ENCODE assay signal across 19 mouse cellular contexts in the genomic region with DNA sequence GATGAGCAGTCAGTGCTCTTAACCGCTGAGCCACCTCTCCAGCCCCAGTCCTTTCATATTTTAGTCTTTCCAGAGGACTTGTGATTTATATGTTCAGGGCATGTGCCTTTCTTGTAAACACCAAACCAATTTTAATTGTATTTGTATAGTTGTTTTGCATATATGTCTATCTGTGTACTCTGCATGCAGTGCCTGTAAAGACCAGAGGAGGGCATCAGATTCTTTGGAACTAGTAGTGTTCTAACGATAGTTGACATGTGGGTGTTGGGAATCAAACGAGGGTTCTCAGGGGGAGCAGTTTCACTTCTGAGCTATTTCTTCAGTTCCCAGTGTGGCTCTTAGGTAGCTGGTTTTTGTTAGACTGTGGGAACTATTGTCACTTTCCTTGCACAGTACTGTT. TPM values are rescaled to one million over a fixed set of nuclear protein-coding genes. Genes with fewer than 3 reads are reported as not detected.
DNase-seq lines count a peak whose midpoint lies in the region; ATAC-seq and TF ChIP-seq lines count a peak whose summit lies in the region.
"Had no signal": no experiment of that assay in that cellular context is flagged by ENCODE, and none has a peak within 500 bp of the region (broad histone marks: within the 10 kb centered on the region; RNA-seq: fewer than 3 reads in every experiment).

No protein-coding gene starts in this region.

- no peak for TF ChIP-seq POLR2A in CH12.LX (IDR thresholded peaks at IDR 0.05; ENCODE audit: low read depth, low read length)

- no peaks in the 10 kb centered on the region for H3K27me3 ChIP-seq in intestine, postnatal 0 days (replicated peaks; ENCODE audit: control insufficient read depth, insufficient read depth, low read length)
- H3K27me3 ChIP-seq in intestine, embryonic 15.5 days (replicated peaks), result no peaks in the 10 kb centered on the region
- no peaks in the 10 kb centered on the region for H3K27me3 ChIP-seq in CH12.LX (replicated peaks)
- H3K27me3 ChIP-seq: megakaryocyte, embryonic 14.5 days; neural tube, embryonic 12.5 days had no signal

- no peak for TF ChIP-seq RAD21 in CH12.LX (IDR thresholded peaks at IDR 0.05; ENCODE audit: low read depth, low read length)

- DNase-seq in 416B (ENCODE audit: low read depth) (peak; percentile 36), CH12.LX (ENCODE audit: extremely low read depth) (no peak)
- DNase-seq in kidney, adult 18-20 months, result no peak
- no peak for DNase-seq in right cerebral cortex, postnatal 36 days (ENCODE audit: low spot score in 2 of 2)
- DNase-seq: adrenal gland, adult 2 months; cerebellum, postnatal 25 days; kidney, adult 8-10 months; kidney, postnatal 25 days; liver; lung, adult 2 months; right cerebral cortex, postnatal 14 days; thymus, postnatal 36 days had no signal

- no peaks in the 10 kb centered on the region for H3K4me1 ChIP-seq in intestine, postnatal 0 days (replicated peaks; ENCODE audit: control insufficient read depth, insufficient read depth, low read length)
- H3K4me1 ChIP-seq in intestine, embryonic 15.5 days (replicated peaks), result no peaks in the 10 kb centered on the region
- no peaks in the 10 kb centered on the region for H3K4me1 ChIP-seq in CH12.LX (ENCODE audit: control insufficient read depth in 1 of 2, insufficient read depth in 2 of 2)
- H3K4me1 ChIP-seq: neural tube, embryonic 12.5 days had no signal

- in situ Hi-C loops in CH12.LX (cut with MboI; ENCODE audit: low pct_ligation_motif_present, low pct_unique_long_range_greater_than_20kb, low sequenced_read_pairs), result no loop called here

- no peaks in the 10 kb centered on the region for H3K9me3 ChIP-seq in intestine, postnatal 0 days (ENCODE audit: control insufficient read depth)
- no peaks in the 10 kb centered on the region for H3K9me3 ChIP-seq in intestine, embryonic 15.5 days
- no peaks in the 10 kb centered on the region for H3K9me3 ChIP-seq in CH12.LX (replicated peaks; ENCODE audit: low read length)
- H3K9me3 ChIP-seq: megakaryocyte, embryonic 14.5 days; neural tube, embryonic 12.5 days had no signal

- no peak for ATAC-seq in intestine, postnatal 0 days
- no peak for ATAC-seq in intestine, embryonic 15.5 days
- 0 out of 2 replicates have a peak, but pooled peaks have one; percentile 36 for ATAC-seq in common myeloid progenitor, adult 5-6 weeks (replicated peaks; ENCODE audit: low read depth, poor library complexity, severe bottlenecking)
- ATAC-seq: forebrain, embryonic 14.5 days; hindbrain, embryonic 16.5 days had no signal

- H3K79me2 ChIP-seq in CH12.LX (replicated peaks; ENCODE audit: control insufficient read depth, extremely low read depth, insufficient read depth, poor library complexity, severe bottlenecking), result peaks cover 60% of the 10 kb centered on the region

- TF ChIP-seq EP300 in CH12.LX (IDR thresholded peaks at IDR 0.05; ENCODE audit: low read length), result no peak

- peak; percentile 42 for TF ChIP-seq CTCF in intestine, postnatal 0 days (IDR thresholded peaks at IDR 0.05; ENCODE audit: low read depth)
- TF ChIP-seq CTCF in CH12.LX (conservative IDR thresholded peaks at IDR 0.05 in 1 of 2, IDR thresholded peaks at IDR 0.05 in 1 of 2; ENCODE audit: low read depth in 2 of 2, low read length in 2 of 2), result peak; percentile 23 to 33; a peak in 2 of 4 replicates

- peaks cover 62% of the 10 kb centered on the region for H3K36me3 ChIP-seq in intestine, postnatal 0 days (ENCODE audit: control insufficient read depth, insufficient read depth)
- peaks cover 28% of the 10 kb centered on the region for H3K36me3 ChIP-seq in intestine, embryonic 15.5 days
- H3K36me3 ChIP-seq in CH12.LX (replicated peaks in 1 of 2; ENCODE audit: control insufficient read depth in 1 of 2, insufficient read depth in 1 of 2, low read length in 1 of 2), result peaks cover 70 to 93% of the 10 kb centered on the region in 2 experiments

- dilution Hi-C loops in CH12.LX (cut with MboI; ENCODE audit: extremely low pct_ligation_motif_present, extremely low pct_unique_long_range_greater_than_20kb, low sequenced_read_pairs), result no loop called here

- H3K4me2 ChIP-seq in intestine, postnatal 0 days (replicated peaks; ENCODE audit: low read depth), result no peak overlapping the region
- no peak overlapping the region for H3K4me2 ChIP-seq in intestine, embryonic 15.5 days (replicated peaks)
- no peak overlapping the region for H3K4me2 ChIP-seq in CH12.LX (ENCODE audit: insufficient read depth, low read depth, poor library complexity, severe bottlenecking)
- H3K4me2 ChIP-seq: neural tube, embryonic 12.5 days had no signal

- H3K4me3 ChIP-seq in intestine, postnatal 0 days (ENCODE audit: low read depth, low read length), result no peak overlapping the region
- no peak overlapping the region for H3K4me3 ChIP-seq in intestine, embryonic 15.5 days (replicated peaks)
- no peak overlapping the region for H3K4me3 ChIP-seq in CH12.LX (replicated peaks in 1 of 3; ENCODE audit: low read depth in 2 of 3, low read length in 2 of 3, poor library complexity in 1 of 3)
- H3K4me3 ChIP-seq: megakaryocyte, embryonic 14.5 days; neural tube, embryonic 12.5 days had no signal

- no peak overlapping the region for H3K9ac ChIP-seq in intestine, postnatal 0 days (ENCODE audit: low read depth, low read length)
- no peak overlapping the region for H3K9ac ChIP-seq in intestine, embryonic 15.5 days
- H3K9ac ChIP-seq in CH12.LX (ENCODE audit: insufficient read depth, low read depth), result no peak overlapping the region
- H3K9ac ChIP-seq: neural tube, embryonic 12.5 days had no signal

- no peak overlapping the region for H3K27ac ChIP-seq in intestine, postnatal 0 days (ENCODE audit: low read depth, low read length)
- no peak overlapping the region for H3K27ac ChIP-seq in intestine, embryonic 15.5 days
- H3K27ac ChIP-seq in CH12.LX (ENCODE audit: insufficient read depth, low read depth), result no peak overlapping the region
- H3K27ac ChIP-seq: neural tube, embryonic 12.5 days had no signal

- WGBS in intestine, postnatal 0 days, result 86% methylated on average over 3 of the region's 3 CpGs
- WGBS in intestine, embryonic 15.5 days, result 92% methylated on average over 3 of the region's 3 CpGs

TF ChIP-seq in CH12.LX, 34 proteins besides CTCF, POLR2A, EP300 and RAD21:
- no peak for TF ChIP-seq KAT2A (IDR thresholded peaks at IDR 0.05; ENCODE audit: insufficient replicate concordance, low read length)
- no peak for TF ChIP-seq CHD1 (IDR thresholded peaks at IDR 0.05; ENCODE audit: low read depth, low read length)
- no peak for TF ChIP-seq ETS1 (conservative IDR thresholded peaks at IDR 0.05; ENCODE audit: low read depth, low read length)
- TF ChIP-seq POLR2AphosphoS2 (IDR thresholded peaks at IDR 0.05; ENCODE audit: low read depth, low read length), result no peak; the same call in 1 of the 2 replicates
- TF ChIP-seq CHD2 (IDR thresholded peaks at IDR 0.05; ENCODE audit: low read length), result no peak
- no peak for TF ChIP-seq E2F4 (IDR thresholded peaks at IDR 0.05; ENCODE audit: insufficient replicate concordance, low read depth, low read length)
- TF ChIP-seq USF1 (IDR thresholded peaks at IDR 0.05; ENCODE audit: low read depth, low read length), result no peak
- no peak for TF ChIP-seq IRF4 (IDR thresholded peaks at IDR 0.05; ENCODE audit: low read depth, low read length)
- no peak for TF ChIP-seq TCF12 (IDR thresholded peaks at IDR 0.05; ENCODE audit: low read depth, low read length)
- TF ChIP-seq MXI1 (IDR thresholded peaks at IDR 0.05; ENCODE audit: low read depth, low read length), result no peak
- no peak for TF ChIP-seq USF2 (conservative IDR thresholded peaks at IDR 0.05; ENCODE audit: low read depth, low read length)
- no peak for TF ChIP-seq HCFC1 (IDR thresholded peaks at IDR 0.05; ENCODE audit: low read depth, low read length)
- TF ChIP-seq ZMIZ1 (IDR thresholded peaks at IDR 0.05; ENCODE audit: low read depth, low read length), result no peak

RNA-seq across cellular contexts. Expression of gene Wdr43, which starts 26.5 kb away (rescaled TPM):
- polyA plus RNA-seq in intestine, postnatal 0 days (2015; fragmentation: Nextera tagmentation; extraction: Ambion mirVana), result 22.8 and 26.5 TPM in 2 replicates
- polyA plus RNA-seq in intestine, embryonic 15.5 days (2015; fragmentation: Nextera tagmentation; extraction: Ambion mirVana), result 72.5 and 76.9 TPM in 2 replicates
- 157 and 189 TPM in 2 replicates for total RNA-seq in CH12.LX (2012; rRNA removed)
- total RNA-seq in CH12.LX (2014; rRNA removed), result 252 and 309 TPM in 2 replicates
- 355 and 422 TPM in 2 replicates for polyA plus RNA-seq in CH12.LX (2012; ENCODE audit: insufficient read length, low read depth)
- 344 and 391 TPM in 2 replicates for total RNA-seq in common myeloid progenitor, adult 5-6 weeks (2017)

RNA-seq across cellular contexts. Expression of gene Togaram2, which starts 30.9 kb away (rescaled TPM):
- polyA plus RNA-seq in intestine, postnatal 0 days (2015; fragmentation: Nextera tagmentation; extraction: Ambion mirVana), result 0.07 and 0.16 TPM in 2 replicates
- 0.44 and 0.68 TPM in 2 replicates for polyA plus RNA-seq in intestine, embryonic 15.5 days (2015; fragmentation: Nextera tagmentation; extraction: Ambion mirVana)
- total RNA-seq in CH12.LX (2012; rRNA removed), result 0.71 and 0.76 TPM in 2 replicates
- total RNA-seq in CH12.LX (2014; rRNA removed), result 2.6 and 3.2 TPM in 2 replicates
- 17.6 and 19.6 TPM in 2 replicates for polyA plus RNA-seq in CH12.LX (2012; ENCODE audit: insufficient read length, low read depth)
- not detected in 2 replicates for total RNA-seq in common myeloid progenitor, adult 5-6 weeks (2017)
- polyA plus RNA-seq: adrenal gland, adult 2 months had no signal

Comparison
In these comparisons a context has a peak if more than half of its experiments do, and no peak if none do; other contexts are left out.
1. RNA of gene Togaram2, which starts 30.9 kb away (polyA plus RNA-seq): 17.6 to 19.6 TPM in CH12.LX; 0.44 to 0.68 TPM in intestine, embryonic 15.5 days and 0.07 to 0.16 TPM in intestine, postnatal 0 days; every median in the first group is over 10 times any median in the second.